Mouse (Mus musculus): ENCODE data around the gene Pdgfa. TPM values are rescaled to one million over a fixed set of nuclear protein-coding genes. Genes with fewer than 3 reads are reported as not detected.

Pdgfa gene
- polyA plus RNA-seq, 1 experiment from 2014 or later, result 65.7 TPM

DNA sequence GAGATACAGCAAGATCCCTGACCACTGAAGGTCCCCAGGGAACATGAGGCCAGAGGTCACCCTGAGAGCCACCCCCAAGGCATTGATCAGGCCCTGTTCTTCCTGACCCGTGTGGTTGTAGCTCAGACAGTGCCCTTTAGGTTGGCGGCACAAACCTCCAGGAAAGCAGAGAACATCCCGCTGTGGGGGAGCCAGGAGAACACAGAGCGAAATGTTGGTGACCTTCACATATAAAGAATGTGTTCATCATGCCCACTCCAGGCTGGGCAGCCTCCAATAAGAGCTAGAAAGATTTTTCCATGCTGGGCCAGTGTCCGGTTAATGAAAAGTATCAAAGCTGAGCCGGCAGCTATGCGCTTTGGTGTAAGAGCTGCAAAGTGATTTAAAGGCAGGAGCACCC, 43.2 kb downstream of the Pdgfa start:
- no peaks in the 10 kb centered on the region for H3K9me3 ChIP-seq (ENCODE audit: control insufficient read depth, low read length)
- H3K4me1 ChIP-seq (ENCODE audit: control insufficient read depth, insufficient read depth, low read length), result peaks cover 26% of the 10 kb centered on the region; the same call in 1 of the 2 replicates
- H3K27me3 ChIP-seq (replicated peaks; ENCODE audit: control insufficient read depth, insufficient read depth, low read length), result no peaks in the 10 kb centered on the region
- DNase-seq (ENCODE audit: low spot score), result no peak
- 60% methylated on average over 7 of the region's 7 CpGs for WGBS
- ATAC-seq (ENCODE audit: low read depth), result no peak
- no peak overlapping the region for H3K27ac ChIP-seq (replicated peaks; ENCODE audit: low read depth, low read length)
- H3K9ac ChIP-seq (ENCODE audit: low read depth, low read length), result no peak overlapping the region
- H3K4me3 ChIP-seq (ENCODE audit: low read depth, low read length), result no peak overlapping the region
- H3K4me2 ChIP-seq (ENCODE audit: low read depth, low read length), result no peak overlapping the region
- no peaks in the 10 kb centered on the region for H3K36me3 ChIP-seq (ENCODE audit: control insufficient read depth, insufficient read depth, low read length)

DNA sequence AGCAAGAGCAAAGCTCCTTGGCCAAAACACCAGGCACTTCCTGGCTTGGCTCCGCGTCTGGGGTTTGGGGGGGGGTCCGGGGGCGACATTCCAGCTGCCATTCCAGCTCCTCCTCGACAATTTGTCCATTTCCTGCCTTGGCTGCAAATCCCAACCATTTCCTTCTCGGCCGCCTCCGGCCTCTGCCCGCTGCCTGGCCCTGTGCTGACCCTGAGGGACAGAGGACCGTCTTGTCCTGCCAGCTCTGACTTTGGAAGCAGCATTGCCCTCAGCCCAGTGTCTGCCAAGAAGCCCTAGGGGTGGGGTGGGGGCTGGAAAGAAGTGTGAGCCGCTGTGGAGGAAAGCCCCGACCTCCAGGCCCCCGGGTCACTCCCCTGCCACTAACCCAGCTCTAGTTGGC, 44.2 kb downstream of the Pdgfa start:
- ATAC-seq (ENCODE audit: low read depth), result no peak
- Histone ChIP-seq H3K4me3 (ENCODE audit: low read depth, low read length) (no peak overlapping the region), H3K27ac (replicated peaks; ENCODE audit: low read depth, low read length) (no peak overlapping the region), H3K9ac (ENCODE audit: low read depth, low read length) (0 out of 2 replicates have a peak overlapping the region, but pooled peaks have one; percentile 10), H3K36me3 (ENCODE audit: control insufficient read depth, insufficient read depth, low read length) (no peaks in the 10 kb centered on the region), H3K4me2 (ENCODE audit: low read depth, low read length) (no peak overlapping the region), H3K9me3 (ENCODE audit: control insufficient read depth, low read length) (no peaks in the 10 kb centered on the region), H3K27me3 (replicated peaks; ENCODE audit: control insufficient read depth, insufficient read depth, low read length) (no peaks in the 10 kb centered on the region), H3K4me1 (ENCODE audit: control insufficient read depth, insufficient read depth, low read length) (peaks cover 36% of the 10 kb centered on the region)
- WGBS, result 24% methylated on average over 12 of the region's 13 CpGs
- peak; percentile 33 for DNase-seq (ENCODE audit: low spot score)

DNA sequence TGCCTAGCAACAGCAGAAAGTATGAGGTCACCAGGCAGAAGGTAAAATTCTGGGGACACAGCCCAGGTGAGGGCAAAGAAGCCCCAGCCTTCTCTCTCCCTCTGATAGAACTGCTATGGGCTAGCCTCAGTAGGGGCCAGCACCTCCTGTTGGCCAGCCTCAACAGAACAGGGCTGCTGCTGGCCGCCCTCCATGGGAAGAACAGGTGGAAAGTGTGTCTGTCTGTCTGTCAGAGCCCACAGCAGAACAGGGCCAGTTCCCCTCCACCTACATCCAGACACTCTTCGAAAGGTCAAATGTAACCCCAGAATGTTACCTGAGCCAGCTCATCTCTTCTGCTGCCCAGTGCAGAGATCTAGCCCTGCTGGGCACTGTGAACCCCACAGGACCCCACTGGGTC, 45.9 kb downstream of the Pdgfa start:
- 88% methylated on average over 2 of the region's 2 CpGs for WGBS
- H3K27ac ChIP-seq (replicated peaks; ENCODE audit: low read depth, low read length), result no peak overlapping the region
- H3K9me3 ChIP-seq (ENCODE audit: control insufficient read depth, low read length), result no peaks in the 10 kb centered on the region
- no peaks in the 10 kb centered on the region for H3K36me3 ChIP-seq (ENCODE audit: control insufficient read depth, insufficient read depth, low read length)
- no peaks in the 10 kb centered on the region for H3K27me3 ChIP-seq (replicated peaks; ENCODE audit: control insufficient read depth, insufficient read depth, low read length)
- no peak for DNase-seq (ENCODE audit: low spot score)
- no peak overlapping the region for H3K4me3 ChIP-seq (ENCODE audit: low read depth, low read length)
- no peak overlapping the region for H3K4me2 ChIP-seq (ENCODE audit: low read depth, low read length)
- H3K9ac ChIP-seq (ENCODE audit: low read depth, low read length), result no peak overlapping the region
- peaks cover 38% of the 10 kb centered on the region for H3K4me1 ChIP-seq (ENCODE audit: control insufficient read depth, insufficient read depth, low read length)
- ATAC-seq (ENCODE audit: low read depth), result no peak

GRCm38 (mm10) chr5:138949165-138949564, 48.0 kb downstream of the Pdgfa start:
- Histone ChIP-seq H3K4me1 (ENCODE audit: control insufficient read depth, insufficient read depth, low read length) (peaks cover 30% of the 10 kb centered on the region), H3K36me3 (ENCODE audit: control insufficient read depth, insufficient read depth, low read length) (no peaks in the 10 kb centered on the region), H3K27me3 (replicated peaks; ENCODE audit: control insufficient read depth, insufficient read depth, low read length) (no peaks in the 10 kb centered on the region), H3K4me2 (ENCODE audit: low read depth, low read length) (no peak overlapping the region), H3K27ac (replicated peaks; ENCODE audit: low read depth, low read length) (peak overlapping the region; percentile 35; the same call in 1 of the 2 replicates), H3K4me3 (ENCODE audit: low read depth, low read length) (no peak overlapping the region), H3K9ac (ENCODE audit: low read depth, low read length) (no peak overlapping the region), H3K9me3 (ENCODE audit: control insufficient read depth, low read length) (no peaks in the 10 kb centered on the region)
- ATAC-seq (ENCODE audit: low read depth) (no peak), DNase-seq (ENCODE audit: low spot score) (no peak)
- WGBS, result 75% methylated on average over 6 of the region's 6 CpGs

DNA sequence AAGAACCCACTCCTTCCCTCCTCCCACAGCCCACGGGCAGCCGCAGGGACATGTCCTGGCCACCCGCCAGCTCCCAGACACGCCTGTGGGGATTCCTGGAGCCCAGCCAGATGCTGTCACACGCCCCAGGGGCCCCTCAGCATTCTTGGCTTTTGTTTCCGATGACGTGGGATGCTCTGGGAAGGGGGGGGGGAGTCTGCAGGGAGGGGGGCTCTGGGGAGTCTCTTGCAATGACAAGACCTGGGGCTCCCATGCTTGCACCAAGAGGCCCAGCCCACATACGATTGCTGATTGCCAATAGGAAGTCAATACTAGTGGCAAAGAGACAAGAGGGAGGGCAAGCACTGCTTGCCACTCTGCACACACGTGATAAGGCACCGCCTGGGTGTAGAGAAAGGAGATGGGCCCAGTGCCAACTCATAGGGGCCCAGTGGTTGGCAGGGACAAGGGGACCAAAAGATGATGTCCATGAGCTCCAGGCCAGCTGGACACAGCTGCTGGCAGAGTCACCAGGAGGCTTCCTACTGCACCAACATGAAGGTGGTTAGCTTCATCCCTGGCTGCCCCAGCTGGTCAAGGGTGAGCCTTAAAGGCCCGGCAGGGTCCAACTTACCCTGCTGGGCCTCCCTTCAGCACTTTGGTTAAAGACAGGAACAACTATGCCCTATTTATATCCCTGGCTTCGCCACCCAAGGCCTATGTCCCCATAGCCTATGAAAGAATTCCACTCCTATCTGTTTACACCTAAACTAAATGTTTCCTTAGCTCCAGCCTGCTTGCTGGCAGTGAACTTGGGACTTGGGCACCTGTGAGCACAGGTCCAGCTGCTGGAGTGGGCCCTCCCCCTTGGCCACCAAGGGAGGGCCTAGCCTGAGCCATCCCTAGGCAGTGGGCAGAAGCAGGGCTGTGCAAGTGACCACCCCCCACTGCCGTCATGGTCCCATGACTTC, 48.9 kb downstream of the Pdgfa start:
- peak overlapping the region; percentile 35; the same call in 1 of the 2 replicates for H3K27ac ChIP-seq (replicated peaks; ENCODE audit: low read depth, low read length)

DNA sequence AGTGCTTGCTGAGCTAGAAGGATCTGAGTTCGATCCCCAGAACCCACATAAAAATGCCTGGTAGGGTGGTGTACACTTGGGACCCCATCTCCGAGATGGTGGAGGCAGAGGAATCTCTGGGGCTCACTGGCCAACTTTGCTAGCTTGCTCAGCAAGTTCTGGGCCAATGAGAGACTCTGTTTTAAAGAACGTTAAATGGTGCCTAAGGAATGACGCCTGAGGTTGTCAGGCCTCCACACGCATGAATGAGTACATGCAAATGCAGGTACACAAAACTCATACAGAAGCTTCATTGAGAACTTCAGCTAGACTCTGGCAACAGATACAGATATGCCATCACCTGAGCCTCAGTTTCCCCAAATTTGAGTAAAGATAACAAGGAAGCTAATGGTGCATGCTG, 49.7 kb downstream of the Pdgfa start:
- Histone ChIP-seq H3K27ac (replicated peaks; ENCODE audit: low read depth, low read length) (peak overlapping the region; percentile 35; the same call in 1 of the 2 replicates), H3K4me3 (ENCODE audit: low read depth, low read length) (no peak overlapping the region), H3K4me2 (ENCODE audit: low read depth, low read length) (no peak overlapping the region), H3K27me3 (replicated peaks; ENCODE audit: control insufficient read depth, insufficient read depth, low read length) (no peaks in the 10 kb centered on the region), H3K9ac (ENCODE audit: low read depth, low read length) (no peak overlapping the region), H3K4me1 (ENCODE audit: control insufficient read depth, insufficient read depth, low read length) (peaks cover 26% of the 10 kb centered on the region), H3K9me3 (ENCODE audit: control insufficient read depth, low read length) (no peaks in the 10 kb centered on the region), H3K36me3 (ENCODE audit: control insufficient read depth, insufficient read depth, low read length) (no peaks in the 10 kb centered on the region)
- DNase-seq (ENCODE audit: low spot score), result peak; percentile 42
- WGBS, result 82% methylated on average over 5 of the region's 5 CpGs
- ATAC-seq (ENCODE audit: low read depth), result no peak

More for the DNA sequence above, 48.9 kb downstream of the Pdgfa start:
- peak overlapping the region; percentile 31; the same call in 1 of the 2 replicates for H3K4me2 ChIP-seq (ENCODE audit: low read depth, low read length)
- H3K4me3 ChIP-seq (ENCODE audit: low read depth, low read length), result no peak overlapping the region
- WGBS, result 39% methylated on average over 13 of the region's 13 CpGs
- peaks cover 30% of the 10 kb centered on the region for H3K4me1 ChIP-seq (ENCODE audit: control insufficient read depth, insufficient read depth, low read length)
- no peaks in the 10 kb centered on the region for H3K36me3 ChIP-seq (ENCODE audit: control insufficient read depth, insufficient read depth, low read length)
- H3K27me3 ChIP-seq (replicated peaks; ENCODE audit: control insufficient read depth, insufficient read depth, low read length), result no peaks in the 10 kb centered on the region
- peak; percentile 64 for ATAC-seq (ENCODE audit: low read depth)
- H3K9ac ChIP-seq (ENCODE audit: low read depth, low read length), result no peak overlapping the region
- peak; percentile 77 for DNase-seq (ENCODE audit: low spot score)
- H3K9me3 ChIP-seq (ENCODE audit: control insufficient read depth, low read length), result no peaks in the 10 kb centered on the region

- no peak for DNase-seq (ENCODE audit: low spot score)
- H3K4me2 ChIP-seq (ENCODE audit: low read depth, low read length), result no peak overlapping the region
- no peak overlapping the region for H3K27ac ChIP-seq (replicated peaks; ENCODE audit: low read depth, low read length)
- no peak for ATAC-seq (ENCODE audit: low read depth)
- H3K36me3 ChIP-seq (ENCODE audit: control insufficient read depth, insufficient read depth, low read length), result no peaks in the 10 kb centered on the region
- peaks cover 26% of the 10 kb centered on the region for H3K4me1 ChIP-seq (ENCODE audit: control insufficient read depth, insufficient read depth, low read length)
- no peak overlapping the region for H3K4me3 ChIP-seq (ENCODE audit: low read depth, low read length)
- H3K9ac ChIP-seq (ENCODE audit: low read depth, low read length), result no peak overlapping the region
- H3K27me3 ChIP-seq (replicated peaks; ENCODE audit: control insufficient read depth, insufficient read depth, low read length), result no peaks in the 10 kb centered on the region
- whole genome bisulfite sequencing, result 75% methylated on average over 5 of the region's 5 CpGs
- no peaks in the 10 kb centered on the region for H3K9me3 ChIP-seq (ENCODE audit: control insufficient read depth, low read length)
Observed at GRCm38 (mm10) chr5:138946931-138947330, 50.2 kb downstream of the Pdgfa start.

DNA sequence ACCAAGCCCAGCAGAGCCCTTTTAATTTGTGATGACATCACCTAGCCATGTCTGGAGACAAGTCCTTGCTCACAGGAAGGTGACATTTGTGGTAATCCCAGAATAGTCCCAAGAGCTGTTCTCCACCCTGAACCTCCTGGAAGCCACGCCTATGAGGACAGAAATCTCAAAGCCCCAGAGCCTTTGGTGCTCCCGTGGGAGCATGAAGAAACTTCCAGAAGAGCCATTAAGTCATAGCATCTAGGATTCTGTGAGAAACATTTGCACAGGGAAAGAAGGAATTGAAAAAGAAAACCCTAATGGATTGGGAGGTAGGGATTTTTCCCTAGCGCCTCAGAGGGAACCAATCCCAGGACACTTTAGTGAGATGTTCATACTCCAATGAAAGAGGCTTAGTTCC, 52.2 kb downstream of the Pdgfa start:
- Histone ChIP-seq H3K27ac (replicated peaks; ENCODE audit: low read depth, low read length) (no peak overlapping the region), H3K4me1 (ENCODE audit: control insufficient read depth, insufficient read depth, low read length) (peaks cover 26% of the 10 kb centered on the region), H3K9ac (ENCODE audit: low read depth, low read length) (no peak overlapping the region), H3K4me2 (ENCODE audit: low read depth, low read length) (no peak overlapping the region), H3K36me3 (ENCODE audit: control insufficient read depth, insufficient read depth, low read length) (no peaks in the 10 kb centered on the region), H3K9me3 (ENCODE audit: control insufficient read depth, low read length) (no peaks in the 10 kb centered on the region), H3K4me3 (ENCODE audit: low read depth, low read length) (no peak overlapping the region), H3K27me3 (replicated peaks; ENCODE audit: control insufficient read depth, insufficient read depth, low read length) (no peaks in the 10 kb centered on the region)
- WGBS, result 92% methylated on average over 3 of the region's 3 CpGs
- ATAC-seq (ENCODE audit: low read depth) (no peak), DNase-seq (ENCODE audit: low spot score) (no peak)

Measured in embryonic facial prominence, embryonic 14.5 days (tissue).